In the genomic region with DNA sequence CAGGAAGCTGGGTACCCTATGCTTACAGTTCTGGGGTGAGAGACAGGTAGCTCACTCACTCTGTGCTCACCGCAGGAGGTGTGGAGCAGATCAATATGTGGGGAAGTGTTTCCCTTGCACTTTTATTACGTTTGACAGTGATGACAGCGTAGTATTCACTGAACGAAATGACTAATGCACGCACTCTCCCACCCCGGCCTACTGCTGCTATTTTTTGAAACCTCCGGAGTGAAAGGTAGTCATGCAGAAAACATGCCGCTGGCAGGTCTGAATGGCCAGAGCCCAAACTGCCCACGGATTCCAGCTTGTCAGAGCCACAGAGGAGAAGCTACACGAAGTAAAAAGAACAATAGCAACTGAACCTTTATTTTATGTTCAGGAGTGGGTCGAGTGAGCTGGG, we compare ENCODE assay signal across 8 mouse cellular contexts.
DNase-seq lines count a peak whose midpoint lies in the region; ATAC-seq lines count a peak whose summit lies in the region.

No protein-coding gene starts in this region.

- H3K4me2 ChIP-seq in kidney, embryonic 14.5 days (replicated peaks; ENCODE audit: low read depth, low read length): no peak overlapping the region
- no peak overlapping the region for H3K4me2 ChIP-seq in stomach, embryonic 14.5 days (replicated peaks; ENCODE audit: low read depth, low read length)

- DNase-seq in embryo, embryonic 10 days (ENCODE audit: low spot score): peak; percentile 40
- DNase-seq in embryo, embryonic 9.5 days (ENCODE audit: extremely low spot score): no peak
- DNase-seq in right cerebral cortex, adult 18-20 months: peak; percentile 41
- no peak for DNase-seq in right cerebral cortex, postnatal 4 days
- no peak for DNase-seq in gastrocnemius, postnatal 4 days (ENCODE audit: low spot score in 2 of 2)

- 22% methylated on average over 11 of the region's 11 CpGs for WGBS in kidney, embryonic 14.5 days
- 48% methylated on average over 11 of the region's 11 CpGs for WGBS in stomach, embryonic 14.5 days

- H3K4me3 ChIP-seq in kidney, embryonic 14.5 days (ENCODE audit: low read length): no peak overlapping the region
- H3K4me3 ChIP-seq in stomach, embryonic 14.5 days (ENCODE audit: low read depth, low read length): no peak overlapping the region

- H3K9ac ChIP-seq in kidney, embryonic 14.5 days (ENCODE audit: low read depth, low read length): no peak overlapping the region
- no peak overlapping the region for H3K9ac ChIP-seq in stomach, embryonic 14.5 days (replicated peaks; ENCODE audit: low read depth, low read length)

- peaks cover 4% of the 10 kb centered on the region; the same call in 1 of the 2 replicates for H3K4me1 ChIP-seq in kidney, embryonic 14.5 days (ENCODE audit: control insufficient read depth, insufficient read depth, low read length)
- H3K4me1 ChIP-seq in stomach, embryonic 14.5 days (ENCODE audit: control insufficient read depth, insufficient read depth, low read length): no peaks in the 10 kb centered on the region; the same call in 1 of the 2 replicates

- 0 out of 2 replicates have a peak overlapping the region, but pooled peaks have one; percentile 38 for H3K27ac ChIP-seq in kidney, embryonic 14.5 days (ENCODE audit: low read depth, low read length)
- 0 out of 2 replicates have a peak overlapping the region, but pooled peaks have one; percentile 39 for H3K27ac ChIP-seq in stomach, embryonic 14.5 days (ENCODE audit: low read length)

- H3K27me3 ChIP-seq in kidney, embryonic 14.5 days (ENCODE audit: control insufficient read depth, insufficient read depth, low read length): no peaks in the 10 kb centered on the region
- no peaks in the 10 kb centered on the region for H3K27me3 ChIP-seq in stomach, embryonic 14.5 days (ENCODE audit: control insufficient read depth, insufficient read depth, low read length)

- no peaks in the 10 kb centered on the region for H3K36me3 ChIP-seq in kidney, embryonic 14.5 days (ENCODE audit: control insufficient read depth, insufficient read depth, low read length)
- no peaks in the 10 kb centered on the region for H3K36me3 ChIP-seq in stomach, embryonic 14.5 days (ENCODE audit: control insufficient read depth, insufficient read depth, low read length)

- no peaks in the 10 kb centered on the region for H3K9me3 ChIP-seq in kidney, embryonic 14.5 days (ENCODE audit: control insufficient read depth, low read length)
- no peaks in the 10 kb centered on the region for H3K9me3 ChIP-seq in stomach, embryonic 14.5 days (ENCODE audit: control insufficient read depth, low read depth, low read length)

- peak; percentile 52; the same call in 1 of the 2 replicates for ATAC-seq in kidney, embryonic 14.5 days (ENCODE audit: low FRiP score, low TSS enrichment)
- no peak for ATAC-seq in stomach, embryonic 14.5 days (ENCODE audit: insufficient number of reproducible peaks, insufficient read depth, low FRiP score, low read depth)
- ATAC-seq in megakaryocyte, adult 5-6 weeks (ENCODE audit: poor library complexity, severe bottlenecking): no peak

Comparison
In these comparisons a context has a peak if more than half of its experiments do, and no peak if none do; other contexts are left out.
1. DNase-seq: peak in embryo, embryonic 10 days (single experiment) and right cerebral cortex, adult 18-20 months (single experiment); none in embryo, embryonic 9.5 days (single experiment), right cerebral cortex, postnatal 4 days (single experiment) and gastrocnemius, postnatal 4 days (0 of 2).